Mouse (Mus musculus): ENCODE measurements around the gene Ly6g6f. TPM values are rescaled to one million over a fixed set of nuclear protein-coding genes. Genes with fewer than 3 reads are reported as not detected.
A peak's percentile ranks its signal among the peaks of the same experiment; 100 is the strongest.

The Ly6g6f gene
- total and polyA plus RNA-seq, 3 experiments, result 0.54 to 0.67 TPM; not detected in 1

DNA sequence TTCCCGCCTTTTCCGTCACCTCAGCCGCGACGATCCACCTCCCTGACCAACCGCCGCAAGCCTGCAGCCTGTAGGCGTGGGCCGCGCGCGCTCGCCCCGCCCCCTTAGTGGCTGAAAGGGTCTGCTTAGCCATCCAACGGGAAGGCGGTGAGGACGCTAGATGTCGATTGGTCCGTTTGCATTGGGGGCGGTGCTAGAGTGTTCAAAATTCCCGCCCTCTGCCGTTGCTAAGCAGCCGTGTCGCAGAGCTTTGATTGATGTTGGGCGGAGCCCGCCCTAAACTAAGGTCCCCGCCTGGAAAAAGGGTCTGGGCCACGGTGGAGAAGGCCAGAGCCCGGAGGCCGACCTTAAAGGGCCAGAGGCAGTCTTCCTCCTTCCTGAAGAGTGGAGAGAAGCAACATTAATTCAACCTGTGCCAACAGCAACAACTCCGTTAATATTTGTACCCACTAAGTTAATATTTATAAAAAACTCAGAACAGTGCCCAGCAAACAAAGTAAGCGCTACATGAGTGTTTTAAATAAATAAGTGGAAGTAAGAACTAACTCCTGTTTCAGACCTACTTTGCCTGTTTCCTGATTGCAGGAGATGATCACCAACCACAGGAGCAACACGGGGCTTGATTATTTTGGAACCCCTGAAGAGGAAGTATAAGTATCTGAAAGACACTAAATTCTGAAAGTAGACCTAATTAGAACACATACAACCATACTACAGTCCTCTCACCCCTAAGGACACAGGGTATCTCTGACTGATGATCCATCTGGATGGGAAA lies 38.5 kb downstream of the Ly6g6f start, which contains the start of gene Msh5:
Gene Msh5 (minus strand): TSS at position 65 of the 775 bp plus-strand sequence.
- Histone ChIP-seq H3K27me3 (replicated peaks) (no peaks in the 10 kb centered on the region), H3K4me2 (ENCODE audit: insufficient read depth, low read depth, poor library complexity, severe bottlenecking) (peak within 1 kb of the TSS; percentile 97), H3K79me2 (replicated peaks; ENCODE audit: control insufficient read depth, extremely low read depth, insufficient read depth, poor library complexity, severe bottlenecking) (peaks cover 7% of the 10 kb centered on the region; the same call in 1 of the 2 replicates), H3K36me3 (replicated peaks in 1 of 2; ENCODE audit: control insufficient read depth in 1 of 2, insufficient read depth in 1 of 2, low read length in 1 of 2) (peaks cover 0 to 2% of the 10 kb centered on the region in 2 experiments), H3K4me1 (ENCODE audit: control insufficient read depth in 1 of 2, insufficient read depth in 2 of 2) (peaks cover 5 to 50% of the 10 kb centered on the region in 2 experiments; a peak in 3 of 4 replicates), H3K27ac (ENCODE audit: insufficient read depth, low read depth) (peak within 1 kb of the TSS; percentile 84), H3K9ac (ENCODE audit: insufficient read depth, low read depth) (peak within 1 kb of the TSS; percentile 65), H3K9me3 (replicated peaks; ENCODE audit: low read length) (no peaks in the 10 kb centered on the region), H3K4me3 (replicated peaks in 1 of 3; ENCODE audit: low read depth in 2 of 3, low read length in 2 of 3, poor library complexity in 1 of 3) (peak within 1 kb of the TSS; percentile 48 to 67 (median 62))
- peak; percentile 100 for DNase-seq (ENCODE audit: extremely low read depth)
- in situ Hi-C loops (cut with MboI; ENCODE audit: low pct_ligation_motif_present, low pct_unique_long_range_greater_than_20kb, low sequenced_read_pairs), result no loop called here
- dilution Hi-C loops (cut with MboI; ENCODE audit: extremely low pct_ligation_motif_present, extremely low pct_unique_long_range_greater_than_20kb, low sequenced_read_pairs), result no loop called here
- TF ChIP-seq CTCF (conservative IDR thresholded peaks at IDR 0.05 in 1 of 2, IDR thresholded peaks at IDR 0.05 in 1 of 2; ENCODE audit: low read depth in 2 of 2, low read length in 2 of 2) (no peak), CHD1 (IDR thresholded peaks at IDR 0.05; ENCODE audit: low read depth, low read length) (peak; percentile 38), ZMIZ1 (IDR thresholded peaks at IDR 0.05; ENCODE audit: low read depth, low read length) (peak; percentile 23; the same call in 1 of the 2 replicates), ELF1 (IDR thresholded peaks at IDR 0.05; ENCODE audit: low read depth, low read length) (peak; percentile 67; the same call in 1 of the 2 replicates), JUN (IDR thresholded peaks at IDR 0.05; ENCODE audit: insufficient read depth, low read depth, low read length) (no peak), JUND (conservative IDR thresholded peaks at IDR 0.05; ENCODE audit: low read depth, low read length) (0 out of 2 replicates have a peak, but pooled peaks have one; percentile 10), CHD2 (IDR thresholded peaks at IDR 0.05; ENCODE audit: low read length) (peak; percentile 85), POLR2A (IDR thresholded peaks at IDR 0.05; ENCODE audit: low read depth, low read length) (peak; percentile 56), MAZ (IDR thresholded peaks at IDR 0.05; ENCODE audit: low read depth, low read length) (no peak), BHLHE40 (IDR thresholded peaks at IDR 0.05; ENCODE audit: low read depth, low read length) (no peak), NELFE (IDR thresholded peaks at IDR 0.05; ENCODE audit: low read depth, low read length) (peak; percentile 58; the same call in 1 of the 2 replicates), GABPA (IDR thresholded peaks at IDR 0.05; ENCODE audit: insufficient replicate concordance, low read depth, low read length) (no peak), MAX (IDR thresholded peaks at IDR 0.05; ENCODE audit: low read length) (0 out of 2 replicates have a peak, but pooled peaks have one; percentile 6), ZC3H11A (IDR thresholded peaks at IDR 0.05; ENCODE audit: low read depth, low read length) (no peak), NRF1 (IDR thresholded peaks at IDR 0.05; ENCODE audit: low read depth, low read length) (peak; percentile 59), ZKSCAN1 (IDR thresholded peaks at IDR 0.05; ENCODE audit: borderline replicate concordance, low read depth, low read length) (no peak), TBP (conservative IDR thresholded peaks at IDR 0.05; ENCODE audit: low read depth, low read length) (peak; percentile 47; the same call in 1 of the 2 replicates), IRF4 (IDR thresholded peaks at IDR 0.05; ENCODE audit: low read depth, low read length) (peak; percentile 56), MEF2A (IDR thresholded peaks at IDR 0.05; ENCODE audit: borderline replicate concordance, low read depth, low read length) (peak; percentile 68), E2F4 (IDR thresholded peaks at IDR 0.05; ENCODE audit: insufficient replicate concordance, low read depth, low read length) (peak; percentile 99), HCFC1 (IDR thresholded peaks at IDR 0.05; ENCODE audit: low read depth, low read length) (peak; percentile 33), UBTF (IDR thresholded peaks at IDR 0.05; ENCODE audit: low read depth, low read length) (0 out of 2 replicates have a peak, but pooled peaks have one; percentile 28), SMC3 (IDR thresholded peaks at IDR 0.05; ENCODE audit: low read depth, low read length) (no peak), RAD21 (IDR thresholded peaks at IDR 0.05; ENCODE audit: low read depth, low read length) (no peak; the same call in 1 of the 2 replicates), ZNF384 (IDR thresholded peaks at IDR 0.05; ENCODE audit: low read depth, low read length) (0 out of 2 replicates have a peak, but pooled peaks have one; percentile 2), EP300 (IDR thresholded peaks at IDR 0.05; ENCODE audit: low read length) (0 out of 2 replicates have a peak, but pooled peaks have one; percentile 34), SIN3A (IDR thresholded peaks at IDR 0.05; ENCODE audit: low read length) (peak; percentile 86; the same call in 1 of the 2 replicates), RCOR1 (conservative IDR thresholded peaks at IDR 0.05; ENCODE audit: low read depth, low read length) (no peak), ETS1 (conservative IDR thresholded peaks at IDR 0.05; ENCODE audit: low read depth, low read length) (0 out of 2 replicates have a peak, but pooled peaks have one; percentile 9), USF2 (conservative IDR thresholded peaks at IDR 0.05; ENCODE audit: low read depth, low read length) (no peak), TCF12 (IDR thresholded peaks at IDR 0.05; ENCODE audit: low read depth, low read length) (peak; percentile 50; the same call in 1 of the 2 replicates), MXI1 (IDR thresholded peaks at IDR 0.05; ENCODE audit: low read depth, low read length) (peak; percentile 79), MAFK (IDR thresholded peaks at IDR 0.05; ENCODE audit: insufficient replicate concordance, low read length) (no peak), USF1 (IDR thresholded peaks at IDR 0.05; ENCODE audit: low read depth, low read length) (no peak), POLR2AphosphoS2 (IDR thresholded peaks at IDR 0.05; ENCODE audit: low read depth, low read length) (no peak), MYC (IDR thresholded peaks at IDR 0.05; ENCODE audit: low read depth, low read length) (0 out of 2 replicates have a peak, but pooled peaks have one; percentile 17), KAT2A (IDR thresholded peaks at IDR 0.05; ENCODE audit: insufficient replicate concordance, low read length) (peak; percentile 55; the same call in 1 of the 2 replicates)
